Mouse (Mus musculus) C2C12 (cell line): ENCODE data around the gene Duox1. TPM values are rescaled to one million over a fixed set of nuclear protein-coding genes. Genes with fewer than 3 reads are reported as not detected.
"Not testable (repeated sequence)": the region's sequence is repeated elsewhere in the genome, so short reads cannot be mapped to it uniquely, and the experiment has no call there.

Source experiments
- H3K27me3 ChIP-seq: one replicate; pipeline ENCODE4 v1.6.1; 2011; ENCODE audit not compliant: control insufficient read depth, insufficient read depth, insufficient read length
- H3K36me3 ChIP-seq: one replicate; pipeline ENCODE4 v1.6.1; 2011; ENCODE audit not compliant: control insufficient read depth, insufficient read depth
- H3K4me3 ChIP-seq: one replicate; pipeline ENCODE4 v1.5.1; 2011; ENCODE audit warnings: mild to moderate bottlenecking, control low read depth; ENCODE audit not compliant: poor library complexity, insufficient read depth, severe bottlenecking
- H3K79me2 ChIP-seq: one replicate; pipeline ENCODE4 v1.6.1; 2011; ENCODE audit not compliant: control insufficient read depth, insufficient read depth
- H3K79me3 ChIP-seq: one replicate; pipeline ENCODE4 v1.6.1; 2011; ENCODE audit warnings: low read depth, control low read depth
- H3ac ChIP-seq: one replicate; pipeline ENCODE3; 2011; ENCODE audit warnings: low read depth; ENCODE audit not compliant: control insufficient read depth, insufficient read length
- CEBPB ChIP-seq: IDR thresholded peaks from one replicate; pipeline ENCODE4 v1.6.1; 2011; ENCODE audit warnings: low read depth, mild to moderate bottlenecking, control low read depth, moderate library complexity
- CTCF ChIP-seq: IDR thresholded peaks from one replicate; pipeline ENCODE4 v1.5.1; 2011; ENCODE audit not compliant: control insufficient read depth, insufficient read depth, insufficient read length
- FOSL1 ChIP-seq: IDR thresholded peaks from one replicate; pipeline ENCODE4 v1.8.0; 2011; ENCODE audit warnings: mild to moderate bottlenecking, low read length; ENCODE audit not compliant: poor library complexity, insufficient read depth, severe bottlenecking
- MAX ChIP-seq: IDR thresholded peaks from one replicate; pipeline ENCODE4 v1.6.1; 2011; ENCODE audit warnings: mild to moderate bottlenecking, control low read depth
- MYOD1 ChIP-seq: IDR thresholded peaks from one replicate; pipeline ENCODE4 v1.6.1; 2011; ENCODE audit warnings: low read depth; ENCODE audit not compliant: control insufficient read depth, insufficient read length
- MYOG ChIP-seq: IDR thresholded peaks from one replicate; pipeline ENCODE4 v1.6.1; 2011; ENCODE audit not compliant: control insufficient read depth, insufficient read length; ENCODE audit errors: extremely low read depth
- USF1 ChIP-seq: IDR thresholded peaks from one replicate; pipeline ENCODE4 v1.6.1; 2011; ENCODE audit warnings: low read depth, mild to moderate bottlenecking, control low read depth, moderate library complexity
- polyA plus RNA-seq: library from polyadenylated mRNA; unstranded; fragments of >200 nt; fragmentation: generic; extraction: Trizol; gene quantifications from one replicate; pipeline ENCODE4 v1.2.1, GENCODE M21; 2012; ENCODE audit warnings: missing spikeins

The Duox1 gene
- polyA plus RNA-seq, 1 experiment, result 0.14 TPM

DNA sequence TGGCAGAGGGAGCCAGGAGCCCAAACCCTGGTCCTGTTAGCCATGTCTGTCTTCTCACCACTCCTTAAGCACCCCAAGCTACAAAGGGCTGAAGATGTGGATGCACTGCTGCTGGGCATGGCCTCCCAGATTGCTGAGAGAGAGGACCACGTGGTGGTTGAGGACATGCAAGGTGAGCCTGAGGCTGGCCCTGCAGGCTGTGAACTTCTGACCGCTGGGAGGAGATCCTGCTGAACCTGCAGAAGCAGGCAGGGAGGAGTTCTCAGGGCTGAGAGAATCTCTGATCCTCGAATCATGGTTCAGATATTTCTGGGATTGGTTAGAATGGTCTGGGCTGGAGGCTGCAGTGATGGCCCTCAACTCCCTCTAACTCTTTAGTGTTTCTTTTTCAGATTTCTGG is 8.5 kb downstream of the Duox1 start:
- Histone ChIP-seq H3K36me3 (no peaks in the 10 kb centered on the region), H3K27me3 (no peaks in the 10 kb centered on the region), H3ac (no peak overlapping the region), H3K79me3 (no peaks in the 10 kb centered on the region), H3K79me2 (no peaks in the 10 kb centered on the region), H3K4me3 (no peak overlapping the region)
- TF ChIP-seq FOSL1, result no peak
- no peak for TF ChIP-seq CTCF
- no peak for TF ChIP-seq USF1
- no peak for TF ChIP-seq CEBPB
- no peak for TF ChIP-seq MYOD1
- TF ChIP-seq MAX, result no peak
- no peak for TF ChIP-seq MYOG

DNA sequence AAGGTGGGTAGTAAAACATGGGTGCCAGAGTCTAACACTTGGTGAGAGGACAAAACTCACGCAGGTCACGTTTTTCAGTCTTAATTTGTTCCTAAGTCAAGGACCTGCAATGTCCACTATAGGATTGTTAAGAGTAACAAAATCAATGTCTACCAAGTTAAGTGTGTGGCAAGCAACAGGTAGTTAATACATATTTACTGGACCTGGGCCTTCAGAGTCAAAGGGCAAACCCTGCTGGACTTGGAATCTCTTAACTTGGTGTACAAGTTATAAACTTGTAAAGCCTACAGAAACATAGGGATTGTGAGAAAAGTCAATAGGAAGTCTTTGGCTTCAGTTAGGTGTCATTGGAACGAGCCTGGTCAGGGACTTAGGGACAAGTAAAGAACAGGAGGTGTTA is 9.1 kb downstream of the Duox1 start:
- H3K27me3 ChIP-seq, result no peaks in the 10 kb centered on the region
- H3K4me3 ChIP-seq, result no peak overlapping the region
- H3K79me3 ChIP-seq, result no peaks in the 10 kb centered on the region
- no peaks in the 10 kb centered on the region for H3K79me2 ChIP-seq
- TF ChIP-seq MYOG (no peak), CEBPB (no peak), FOSL1 (no peak), MAX (no peak), USF1 (no peak), CTCF (no peak), MYOD1 (no peak)
- H3K36me3 ChIP-seq, result no peaks in the 10 kb centered on the region
- no peak overlapping the region for H3ac ChIP-seq

DNA sequence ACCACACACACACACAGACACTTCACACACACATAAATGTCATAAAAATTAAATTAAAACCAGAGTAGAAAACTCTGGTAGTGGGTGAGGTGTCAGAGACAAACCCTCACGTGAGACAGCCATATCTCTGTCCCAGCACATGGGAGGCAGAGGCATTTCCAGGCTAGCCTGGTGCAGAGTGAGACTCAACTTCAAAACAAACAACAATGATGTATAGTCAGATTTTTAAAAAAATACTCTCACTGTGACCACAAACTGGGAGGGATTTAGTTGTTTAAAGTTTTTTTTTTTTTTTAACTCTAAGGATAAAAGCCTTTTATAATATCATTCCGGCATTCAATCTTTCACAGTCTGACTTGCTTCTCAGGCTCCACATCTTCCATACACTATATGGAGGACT is 9.9 kb downstream of the Duox1 start:
- Histone ChIP-seq H3K36me3 (no peaks in the 10 kb centered on the region), H3K79me3 (no peaks in the 10 kb centered on the region)
- TF ChIP-seq FOSL1, result no peak
- TF ChIP-seq CEBPB, result no peak
- TF ChIP-seq USF1, result no peak
- no peak for TF ChIP-seq MAX
- TF ChIP-seq MYOD1, result no peak
- no peak for TF ChIP-seq CTCF
- TF ChIP-seq MYOG, result no peak

GRCm38 (mm10) chr2:122327986-122328385 is 12.5 kb downstream of the Duox1 start:
- Histone ChIP-seq H3ac (no peak overlapping the region), H3K4me3 (no peak overlapping the region), H3K79me2 (no peaks in the 10 kb centered on the region), H3K36me3 (no peaks in the 10 kb centered on the region), H3K27me3 (no peaks in the 10 kb centered on the region), H3K79me3 (no peaks in the 10 kb centered on the region)
- no peak for TF ChIP-seq MYOG
- TF ChIP-seq CTCF, result no peak
- TF ChIP-seq FOSL1, result no peak
- TF ChIP-seq CEBPB, result no peak
- no peak for TF ChIP-seq USF1
- no peak for TF ChIP-seq MYOD1
- no peak for TF ChIP-seq MAX

More for the DNA sequence above, 9.9 kb downstream of the Duox1 start:
- Histone ChIP-seq H3K27me3 (no peaks in the 10 kb centered on the region), H3K79me2 (no peaks in the 10 kb centered on the region), H3ac (no peak overlapping the region), H3K4me3 (no peak overlapping the region)

DNA sequence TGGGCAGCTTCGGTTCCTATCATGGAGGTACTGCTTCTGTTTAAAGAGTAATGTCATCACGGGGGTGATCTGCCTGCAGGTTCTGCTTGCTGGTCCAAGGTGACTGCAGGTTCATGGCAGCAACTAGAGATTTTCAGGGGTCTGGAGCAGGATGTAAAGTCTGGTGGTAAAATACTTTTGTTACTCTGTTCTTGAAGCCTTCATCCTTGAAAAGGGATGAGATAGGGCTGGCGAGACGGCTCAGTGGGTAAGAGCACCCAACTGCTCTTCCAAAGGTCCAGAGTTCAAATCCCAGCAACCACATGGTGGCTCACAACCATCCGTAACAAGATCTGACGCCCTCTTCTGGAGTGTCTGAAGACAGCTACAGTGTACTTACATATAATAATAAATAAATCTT is 14.8 kb downstream of the Duox1 start:
- H3K79me2 ChIP-seq, H3K36me3 ChIP-seq, H3K79me3 ChIP-seq, H3K4me3 ChIP-seq, H3K27me3 ChIP-seq, H3ac ChIP-seq: not testable (repeated sequence)

DNA sequence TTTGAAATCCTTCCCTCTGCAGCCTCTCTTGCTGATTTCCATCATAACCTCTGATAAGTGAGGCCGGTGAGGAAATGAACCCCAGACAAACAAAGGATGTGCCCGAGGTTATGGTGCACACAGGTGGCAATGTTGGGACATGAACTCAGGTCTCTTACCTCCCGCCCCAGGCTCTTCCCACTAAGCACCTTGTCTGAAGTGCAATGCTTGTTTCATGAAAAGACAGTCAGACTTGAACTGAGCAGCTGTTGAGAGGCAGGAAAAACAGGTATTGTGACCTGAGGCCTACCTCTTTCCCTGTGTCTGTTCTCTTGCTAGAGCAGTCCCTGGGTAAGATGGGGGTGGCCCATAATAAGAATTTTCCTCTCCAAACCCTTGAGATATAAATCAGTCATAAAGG is 16.8 kb downstream of the Duox1 start:
- TF ChIP-seq MAX (no peak), CTCF (no peak), MYOD1 (no peak), CEBPB (no peak), FOSL1 (no peak)
- Histone ChIP-seq H3K36me3 (no peaks in the 10 kb centered on the region), H3ac (no peak overlapping the region), H3K79me3 (no peaks in the 10 kb centered on the region), H3K27me3 (no peaks in the 10 kb centered on the region), H3K4me3 (no peak overlapping the region), H3K79me2 (no peaks in the 10 kb centered on the region)

DNA sequence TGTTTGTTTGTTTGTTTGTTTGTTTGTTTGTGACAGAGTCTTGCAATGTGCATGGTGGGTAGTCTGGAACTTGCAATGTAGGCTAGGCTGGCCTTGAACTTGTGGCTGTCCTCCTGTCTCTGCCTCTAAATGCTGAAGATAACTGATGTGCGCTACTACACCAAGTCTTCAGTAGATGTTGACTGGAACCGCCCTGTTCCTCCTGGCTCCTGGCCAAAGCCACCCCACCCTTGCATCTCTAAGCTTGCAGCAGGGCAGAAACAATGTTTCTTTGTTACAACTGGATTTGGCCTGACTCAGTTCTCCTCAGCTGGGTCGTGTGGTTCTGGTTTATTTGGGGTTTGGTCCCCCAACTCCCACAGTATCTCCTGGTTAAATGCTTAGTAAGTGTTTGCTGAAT is 18.7 kb downstream of the Duox1 start:
- TF ChIP-seq MYOG (no peak), FOSL1 (no peak), MAX (no peak), MYOD1 (no peak), CEBPB (no peak), USF1 (no peak), CTCF (no peak)
- Histone ChIP-seq H3ac (no peak overlapping the region), H3K79me2 (no peaks in the 10 kb centered on the region), H3K79me3 (no peaks in the 10 kb centered on the region), H3K4me3 (no peak overlapping the region), H3K36me3 (no peaks in the 10 kb centered on the region), H3K27me3 (no peaks in the 10 kb centered on the region)
